Mouse (Mus musculus) frontal cortex, postnatal 14 days (tissue): ENCODE data around the gene Zfp735.

Source experiments
- DNase-seq, 2 experiments: peaks; one replicate each; pipeline ENCODE4 v3.0.0; 2022; ENCODE audit warnings: low spot score in 2 of 2

Gene Zfp735

DNA sequence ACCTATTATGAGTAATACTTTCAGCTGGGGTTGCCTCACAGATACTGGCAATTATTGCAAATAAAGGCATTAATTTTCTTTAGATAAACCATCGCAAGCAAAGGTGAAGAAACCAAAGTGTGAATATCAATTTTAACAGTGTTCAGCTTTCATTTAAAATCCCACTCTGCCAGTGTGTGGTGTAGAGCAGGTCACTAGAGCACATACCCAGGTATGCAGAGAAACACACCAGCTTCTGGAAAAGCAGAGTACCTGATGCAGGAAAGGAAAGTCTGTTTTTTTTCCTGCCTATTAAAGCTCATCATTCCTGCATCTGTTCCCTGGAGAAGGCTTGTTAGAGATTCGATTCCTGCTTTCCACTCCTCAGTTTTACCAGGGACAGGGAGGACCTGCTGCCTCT lies at the start of gene Zfp735:
Gene Zfp735, plus strand, starts transcription at position 301 of the 400 bp plus-strand sequence.
- no peak for DNase-seq

DNA sequence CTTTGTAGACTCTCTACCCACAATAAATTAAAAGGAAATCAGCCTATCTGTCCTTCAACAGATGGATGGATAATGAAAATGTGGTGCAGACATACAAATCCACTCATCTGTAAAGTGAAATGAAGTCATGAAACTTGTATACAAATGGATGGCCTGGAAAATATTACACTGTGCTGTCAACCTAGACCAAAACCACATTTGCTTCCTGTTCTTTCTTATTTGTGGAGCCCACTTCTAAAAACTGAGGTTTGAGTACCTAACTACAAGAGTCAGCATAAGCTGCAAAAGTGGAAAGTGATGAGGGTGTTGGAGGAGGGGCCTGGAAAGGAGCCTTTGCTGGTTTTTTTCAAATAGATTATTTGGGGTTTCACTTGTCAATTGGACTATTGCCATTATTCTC lies 70.5 kb downstream of the Zfp735 start:
- DNase-seq: no peak
